Mouse (Mus musculus) CH12.LX (cell line): ENCODE measurements around the gene Manbal. TPM values are rescaled to one million over a fixed set of nuclear protein-coding genes. Genes with fewer than 3 reads are reported as not detected.

Source experiments
- DNase-seq: peaks from one replicate; pipeline ENCODE4 v3.0.0-alpha.2; 2013; ENCODE audit errors: extremely low read depth
- H3K27ac ChIP-seq: 2 replicates; pipeline ENCODE4 v1.5.1; 2012; ENCODE audit warnings: low read depth, mild to moderate bottlenecking, control low read depth, moderate library complexity; ENCODE audit not compliant: insufficient read depth
- H3K27me3 ChIP-seq: replicated peaks from 2 replicates; pipeline ENCODE3; 2012; ENCODE audit warnings: inconsistent platforms
- H3K36me3 ChIP-seq, 2 experiments: replicated peaks in 1 of 2; 2 replicates each; pipeline versions ENCODE3 to v1.6.1; 2012; ENCODE audit warnings: inconsistent platforms in 1 of 2, low read length in 1 of 2, mild to moderate bottlenecking in 1 of 2, mixed read lengths in 1 of 2, moderate library complexity in 1 of 2; ENCODE audit not compliant: control insufficient read depth in 1 of 2, insufficient read depth in 1 of 2
- H3K4me1 ChIP-seq, 2 experiments: 2 replicates each; pipeline ENCODE4 v1.6.1; 2012; ENCODE audit warnings: inconsistent platforms in 1 of 2, moderate library complexity in 1 of 2; ENCODE audit not compliant: insufficient read depth in 2 of 2, control insufficient read depth in 1 of 2
- H3K4me2 ChIP-seq: 2 replicates; pipeline ENCODE4 v1.6.1; 2012; ENCODE audit warnings: low read depth, mild to moderate bottlenecking, control low read depth; ENCODE audit not compliant: poor library complexity, insufficient read depth, severe bottlenecking
- H3K4me3 ChIP-seq, 3 experiments: fragments of 150-350 bp in 1 of 3; sonication (generic) in 1 of 3; replicated peaks in 1 of 3; 2 replicates each; pipeline versions ENCODE3 to v1.5.1; 2011 to 2012; ENCODE audit warnings: low read depth in 2 of 3, low read length in 2 of 3, mild to moderate bottlenecking in 2 of 3, moderate library complexity in 2 of 3, control low read depth in 1 of 3, improper control_type of control experiment in 1 of 3, inconsistent platforms in 1 of 3, mixed read lengths in 1 of 3; ENCODE audit not compliant: poor library complexity in 1 of 3
- H3K79me2 ChIP-seq: replicated peaks from 2 replicates; pipeline ENCODE4 v1.6.1; 2012; ENCODE audit warnings: mild to moderate bottlenecking, moderate library complexity; ENCODE audit not compliant: control insufficient read depth, poor library complexity, insufficient read depth, severe bottlenecking; ENCODE audit errors: extremely low read depth
- H3K9ac ChIP-seq: 2 replicates; pipeline ENCODE4 v1.6.1; 2012; ENCODE audit warnings: low read depth, mild to moderate bottlenecking, control low read depth, moderate library complexity; ENCODE audit not compliant: insufficient read depth
- H3K9me3 ChIP-seq: replicated peaks from 2 replicates; pipeline ENCODE3; 2012; ENCODE audit warnings: low read length, inconsistent platforms, mixed read lengths
- CTCF ChIP-seq, 2 experiments: IDR thresholded peaks in 1 of 2; conservative IDR thresholded peaks in 1 of 2; 2 replicates each; pipeline ENCODE4 v1.5.1; 2011 to 2012; ENCODE audit warnings: low read depth in 2 of 2, low read length in 2 of 2, improper control_type of control experiment in 1 of 2, inconsistent platforms in 1 of 2, mild to moderate bottlenecking in 1 of 2, moderate library complexity in 1 of 2
- E2F4 ChIP-seq: IDR thresholded peaks from 2 replicates; pipeline ENCODE4 v1.6.1; 2011; ENCODE audit warnings: low read depth, low read length, improper control_type of control experiment; ENCODE audit not compliant: insufficient replicate concordance
- EP300 ChIP-seq: IDR thresholded peaks from 2 replicates; pipeline ENCODE4 v1.6.1; 2011; ENCODE audit warnings: low read length, improper control_type of control experiment
- ETS1 ChIP-seq: conservative IDR thresholded peaks from 2 replicates; pipeline ENCODE4 v1.6.1; 2012; ENCODE audit warnings: low read depth, mild to moderate bottlenecking, inconsistent platforms, low read length, improper control_type of control experiment, moderate library complexity
- HCFC1 ChIP-seq: IDR thresholded peaks from 2 replicates; pipeline ENCODE4 v1.6.1; 2012; ENCODE audit warnings: low read depth, mild to moderate bottlenecking, inconsistent platforms, low read length, improper control_type of control experiment
- IRF4 ChIP-seq: IDR thresholded peaks from 2 replicates; pipeline ENCODE4 v1.6.1; 2014; ENCODE audit warnings: low read depth, mild to moderate bottlenecking, inconsistent platforms, low read length, improper control_type of control experiment
- JUN ChIP-seq: IDR thresholded peaks from 2 replicates; pipeline ENCODE4 v1.6.1; 2011; ENCODE audit warnings: low read depth, mild to moderate bottlenecking, low read length, improper control_type of control experiment, moderate library complexity; ENCODE audit not compliant: insufficient read depth
- JUND ChIP-seq: conservative IDR thresholded peaks from 2 replicates; pipeline ENCODE4 v1.6.1; 2011; ENCODE audit warnings: low read depth, low read length, improper control_type of control experiment
- KAT2A ChIP-seq: IDR thresholded peaks from 2 replicates; pipeline ENCODE4 v1.6.1; 2012; ENCODE audit warnings: low read length, improper control_type of control experiment, inconsistent platforms; ENCODE audit not compliant: insufficient replicate concordance
- MAFK ChIP-seq: IDR thresholded peaks from 2 replicates; pipeline ENCODE4 v1.6.1; 2011; ENCODE audit warnings: low read length, improper control_type of control experiment; ENCODE audit not compliant: insufficient replicate concordance
- MEF2A ChIP-seq: IDR thresholded peaks from 2 replicates; pipeline ENCODE4 v1.6.1; 2014; ENCODE audit warnings: low read depth, mild to moderate bottlenecking, inconsistent platforms, low read length, improper control_type of control experiment, borderline replicate concordance
- MYC ChIP-seq: IDR thresholded peaks from 2 replicates; pipeline ENCODE4 v1.6.1; 2011; ENCODE audit warnings: low read depth, mild to moderate bottlenecking, improper control_type of control experiment, low read length
- NELFE ChIP-seq: IDR thresholded peaks from 2 replicates; pipeline ENCODE4 v1.6.1; 2011; ENCODE audit warnings: low read depth, low read length, improper control_type of control experiment
- NRF1 ChIP-seq: IDR thresholded peaks from 2 replicates; pipeline ENCODE4 v1.6.1; 2014; ENCODE audit warnings: low read depth, mild to moderate bottlenecking, inconsistent platforms, low read length, improper control_type of control experiment, moderate library complexity
- PAX5 ChIP-seq: IDR thresholded peaks from 2 replicates; pipeline ENCODE4 v1.6.1; 2012; ENCODE audit warnings: low read length, inconsistent platforms, mixed read lengths
- POLR2A ChIP-seq: IDR thresholded peaks from 2 replicates; pipeline ENCODE4 v1.6.1; 2011; ENCODE audit warnings: low read depth, mild to moderate bottlenecking, improper control_type of control experiment, low read length
- RCOR1 ChIP-seq: conservative IDR thresholded peaks from 2 replicates; pipeline ENCODE4 v1.6.1; 2012; ENCODE audit warnings: low read depth, mild to moderate bottlenecking, inconsistent platforms, low read length, improper control_type of control experiment
- SIN3A ChIP-seq: IDR thresholded peaks from 2 replicates; pipeline ENCODE4 v1.6.1; 2012; ENCODE audit warnings: low read length, improper control_type of control experiment, inconsistent platforms
- TBP ChIP-seq: conservative IDR thresholded peaks from 2 replicates; pipeline ENCODE4 v1.6.1; 2011; ENCODE audit warnings: low read depth, low read length, improper control_type of control experiment
- TCF12 ChIP-seq: IDR thresholded peaks from 2 replicates; pipeline ENCODE4 v1.6.1; 2014; ENCODE audit warnings: low read depth, mild to moderate bottlenecking, inconsistent platforms, low read length, improper control_type of control experiment
- UBTF ChIP-seq: IDR thresholded peaks from 2 replicates; pipeline ENCODE4 v1.6.1; 2012; ENCODE audit warnings: low read depth, mild to moderate bottlenecking, inconsistent platforms, low read length, improper control_type of control experiment, moderate library complexity
- USF1 ChIP-seq: IDR thresholded peaks from 2 replicates; pipeline ENCODE4 v1.6.1; 2014; ENCODE audit warnings: low read depth, mild to moderate bottlenecking, inconsistent platforms, low read length, improper control_type of control experiment
- USF2 ChIP-seq: conservative IDR thresholded peaks from 2 replicates; pipeline ENCODE4 v1.6.1; 2011; ENCODE audit warnings: low read depth, low read length, improper control_type of control experiment
- ZC3H11A ChIP-seq: IDR thresholded peaks from 2 replicates; pipeline ENCODE4 v1.6.1; 2012; ENCODE audit warnings: low read depth, mild to moderate bottlenecking, inconsistent platforms, low read length, improper control_type of control experiment
- ZKSCAN1 ChIP-seq: IDR thresholded peaks from 2 replicates; pipeline ENCODE4 v1.6.1; 2012; ENCODE audit warnings: low read depth, inconsistent platforms, low read length, improper control_type of control experiment, borderline replicate concordance
- dilution Hi-C: fragments of 300-500 bp; cut with MboI; formaldehyde crosslinking; loops from 2 replicates; pipeline ENCODE4 v1.14.3; 2020; ENCODE audit warnings: low sequenced_read_pairs; ENCODE audit not compliant: extremely low pct_unique_long_range_greater_than_20kb, extremely low pct_ligation_motif_present
- in situ Hi-C: fragments of 300-500 bp; cut with MboI; formaldehyde crosslinking; loops from 3 replicates; pipeline ENCODE4 v1.14.3; 2019; ENCODE audit warnings: low sequenced_read_pairs, low pct_ligation_motif_present, low pct_unique_long_range_greater_than_20kb, mixed read lengths
- polyA plus RNA-seq: library from polyadenylated mRNA; unstranded; fragments of >175 nt; gene quantifications from 2 replicates; pipeline ENCODE4 v1.2.1, GENCODE M21; 2012; ENCODE audit warnings: low read depth; ENCODE audit not compliant: insufficient read length
- total RNA-seq, 2 experiments: library from RNA; depleted of rRNA; stranded (reverse); fragments of 300-350 nt in 1 of 2; fragments of >200 nt in 1 of 2; gene quantifications; 2 replicates each; pipeline ENCODE4 v1.2.3; 2012 to 2014

Gene Manbal
- total and polyA plus RNA-seq, 3 experiments, result 13.7 to 29.4 (median 17.0) TPM

- Histone ChIP-seq H3K36me3 (no peaks in the 10 kb centered on the region), H3K27ac (no peak overlapping the region), H3K4me1 (no peaks in the 10 kb centered on the region), H3K4me2 (no peak overlapping the region), H3K4me3 (no peak overlapping the region), H3K9me3 (peaks cover 14% of the 10 kb centered on the region), H3K27me3 (peaks cover 30% of the 10 kb centered on the region), H3K79me2 (no peaks in the 10 kb centered on the region), H3K9ac (no peak overlapping the region)
- DNase-seq, result no peak
- in situ Hi-C loops (no loop called here), dilution Hi-C loops (no loop called here)
- TF ChIP-seq EP300 (no peak), CTCF (conservative IDR thresholded peaks at IDR 0.05 in 1 of 2, IDR thresholded peaks at IDR 0.05 in 1 of 2; ENCODE audit: low read depth in 2 of 2, low read length in 2 of 2) (no peak), HCFC1 (no peak), SIN3A (no peak), UBTF (no peak), RCOR1 (no peak), E2F4 (no peak), TCF12 (no peak), MEF2A (no peak), POLR2A (no peak), PAX5 (no peak), TBP (no peak)
Measured at GRCm38 (mm10) chr2:157353183-157353582, 14.2 kb upstream of the Manbal start.

- H3K27me3 ChIP-seq, result peaks cover 22% of the 10 kb centered on the region
- H3K9ac ChIP-seq, result no peak overlapping the region
- dilution Hi-C loops, result no loop called here
- in situ Hi-C loops, result no loop called here
- DNase-seq, result no peak
- H3K4me2 ChIP-seq, result no peak overlapping the region
- H3K36me3 ChIP-seq, result no peaks in the 10 kb centered on the region
- no peaks in the 10 kb centered on the region for H3K4me1 ChIP-seq
- no peak overlapping the region for H3K4me3 ChIP-seq
- TF ChIP-seq MAFK (no peak), USF2 (no peak)
- H3K79me2 ChIP-seq, result no peaks in the 10 kb centered on the region
- H3K27ac ChIP-seq, result no peak overlapping the region
- peaks cover 14% of the 10 kb centered on the region for H3K9me3 ChIP-seq
Measured at GRCm38 (mm10) chr2:157354106-157354505, 13.3 kb upstream of the Manbal start.

- H3K79me2 ChIP-seq, result no peaks in the 10 kb centered on the region
- H3K4me1 ChIP-seq, result no peaks in the 10 kb centered on the region
- peaks cover 5% of the 10 kb centered on the region for H3K9me3 ChIP-seq
- no peak overlapping the region for H3K4me3 ChIP-seq
- H3K4me2 ChIP-seq, result no peak overlapping the region
- no peak for DNase-seq
- TF ChIP-seq USF1 (no peak), KAT2A (no peak), ZKSCAN1 (no peak), HCFC1 (no peak), ZC3H11A (no peak), POLR2A (no peak), NELFE (no peak), MYC (no peak), TCF12 (no peak), UBTF (no peak), NRF1 (no peak), IRF4 (no peak), USF2 (no peak), ETS1 (no peak), JUN (no peak), JUND (no peak)
- H3K36me3 ChIP-seq, result no peaks in the 10 kb centered on the region
- no peaks in the 10 kb centered on the region for H3K27me3 ChIP-seq
- no peak overlapping the region for H3K9ac ChIP-seq
- in situ Hi-C loops (no loop called here), dilution Hi-C loops (no loop called here)
- no peak overlapping the region for H3K27ac ChIP-seq
Measured at GRCm38 (mm10) chr2:157360028-157360427, 7.4 kb upstream of the Manbal start.
